Comparison of ENCODE assay signal across 25 mouse cellular contexts in the genomic region with DNA sequence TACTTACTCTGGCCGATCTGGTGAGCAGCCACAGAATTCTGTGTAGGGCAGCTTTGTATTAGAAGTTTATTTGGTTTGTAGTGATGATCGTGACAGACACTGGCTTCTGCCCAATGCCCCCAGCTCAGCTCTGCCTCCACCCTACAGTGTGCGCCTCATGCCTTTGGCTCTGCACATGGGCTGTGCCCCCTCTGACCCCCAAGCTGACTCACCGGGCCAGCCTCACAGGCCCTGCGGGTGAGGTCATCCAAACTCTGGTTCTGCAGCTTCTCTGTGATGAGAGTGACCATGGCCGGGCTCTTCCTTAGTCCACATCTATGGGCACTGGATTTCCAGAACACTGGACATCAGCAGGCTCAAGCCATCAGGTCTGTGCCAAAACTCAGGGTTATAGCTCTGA. TPM values are rescaled to one million over a fixed set of nuclear protein-coding genes. Genes with fewer than 3 reads are reported as not detected.
A peak's percentile ranks its signal among the peaks of the same experiment; 100 is the strongest.
DNase-seq lines count a peak whose midpoint lies in the region; TF ChIP-seq lines count a peak whose summit lies in the region.
"Had no signal": no experiment of that assay in that cellular context is flagged by ENCODE, and none has a peak within 500 bp of the region (broad histone marks: within the 10 kb centered on the region; RNA-seq: fewer than 3 reads in every experiment).

No protein-coding gene starts in this region.

- no peak for TF ChIP-seq EP300 in heart, adult 2 months (IDR thresholded peaks at IDR 0.05; ENCODE audit: insufficient read depth, low read depth, low read length)

- H3K4me3 ChIP-seq in heart, adult 2 months: no peak overlapping the region
- H3K4me3 ChIP-seq: embryonic facial prominence, embryonic 10.5 days; embryonic facial prominence, embryonic 15.5 days; forebrain, embryonic 12.5 days; heart, embryonic 13.5 days; limb, embryonic 13.5 days; midbrain, embryonic 12.5 days had no signal

- no peak for TF ChIP-seq POLR2A in heart, adult 2 months (IDR thresholded peaks at IDR 0.05; ENCODE audit: insufficient read depth, low read depth, low read length)

- 67% methylated on average over 6 of the region's 6 CpGs for WGBS in heart, adult 2 months

- no peaks in the 10 kb centered on the region for H3K27me3 ChIP-seq in heart, adult 2 months (ENCODE audit: control insufficient read depth, insufficient read depth, low read length)
- H3K27me3 ChIP-seq: embryonic facial prominence, embryonic 15.5 days; forebrain, embryonic 12.5 days; heart, embryonic 13.5 days; limb, embryonic 13.5 days; midbrain, embryonic 12.5 days; Patski had no signal

- no peaks in the 10 kb centered on the region for H3K79me2 ChIP-seq in heart, adult 2 months (replicated peaks; ENCODE audit: control insufficient read depth, insufficient read depth, low read length)

- no peak for TF ChIP-seq CTCF in heart, adult 2 months (IDR thresholded peaks at IDR 0.05)

- DNase-seq in ovary, adult 18-20 months (ENCODE audit: low spot score): peak; percentile 23
- no peak for DNase-seq in ovary, postnatal 10 days (ENCODE audit: low spot score)
- peak; percentile 77 for DNase-seq in adrenal gland, adult 2 months
- DNase-seq in adrenal gland, postnatal 36 days: peak; percentile 69 to 80
- DNase-seq in left cerebral cortex, adult 11 months (ENCODE audit: low spot score): no peak
- DNase-seq in c-Kit-positive CD71-positive TER-119-positive erythroid progenitor cells, embryonic 14.5 days (ENCODE audit: low spot score): no peak
- no peak for DNase-seq in heart, adult 2 months
- DNase-seq: B cell, adult 2 months; cerebellum, adult 8-10 months; cerebellum, postnatal 25 days; heart, postnatal 10 days; kidney, adult 9 months; kidney, postnatal 25 days; lung, postnatal 36 days; spleen, adult 18-20 months; thymus, adult 18-20 months; thymus, postnatal 25 days had no signal

- no peak overlapping the region for H3K27ac ChIP-seq in heart, adult 2 months
- H3K27ac ChIP-seq: embryonic facial prominence, embryonic 10.5 days; embryonic facial prominence, embryonic 15.5 days; forebrain, embryonic 12.5 days; heart, embryonic 13.5 days; hindbrain, embryonic 14.5 days; limb, embryonic 13.5 days; midbrain, embryonic 12.5 days had no signal

- intact Hi-C loops in heart, adult 2 months (cut with DNase I): no loop called here

- H3K9ac ChIP-seq in heart, adult 2 months (ENCODE audit: low read depth, low read length): no peak overlapping the region
- H3K9ac ChIP-seq: embryonic facial prominence, embryonic 15.5 days; forebrain, embryonic 12.5 days; heart, embryonic 13.5 days; hindbrain, embryonic 14.5 days; limb, embryonic 13.5 days; midbrain, embryonic 12.5 days had no signal

- peaks cover 3% of the 10 kb centered on the region; the same call in 1 of the 2 replicates for H3K4me1 ChIP-seq in heart, adult 2 months (ENCODE audit: control insufficient read depth, insufficient read depth, low read length)
- H3K4me1 ChIP-seq: embryonic facial prominence, embryonic 10.5 days; embryonic facial prominence, embryonic 15.5 days; forebrain, embryonic 12.5 days; heart, embryonic 13.5 days; limb, embryonic 13.5 days; midbrain, embryonic 12.5 days had no signal

- H3K36me3 ChIP-seq in heart, adult 2 months (ENCODE audit: control insufficient read depth, insufficient read depth, low read length): no peaks in the 10 kb centered on the region; the same call in 1 of the 2 replicates

RNA-seq across cellular contexts. Expression of a gene that starts 15.0 kb away (rescaled TPM):
- 10 to 100 TPM; 26.1 to 28.5 TPM for total RNA-seq in adrenal gland, adult 2 months (2021)
- polyA plus RNA-seq in adrenal gland, adult 2 months (2012; rRNA removed): 74.4 and 97.8 TPM in 2 replicates
- total RNA-seq in adrenal gland, postnatal 36 days (2021): 10 to 100 TPM; 27.5 to 28.3 TPM
- total RNA-seq in heart, adult 2 months (2021): 10 to 100 TPM; 26.1 to 26.9 TPM
- 19.7 and 22.8 TPM in 2 replicates for polyA plus RNA-seq in heart, adult 2 months (2012; rRNA removed)

RNA-seq across cellular contexts. Expression of a gene that starts 15.3 kb away (rescaled TPM):
- total RNA-seq in adrenal gland, adult 2 months (2021): under 1 TPM; 0.26 to 0.69 TPM
- polyA plus RNA-seq in adrenal gland, adult 2 months (2012; rRNA removed): 0.09 and 0.15 TPM in 2 replicates
- total RNA-seq in adrenal gland, postnatal 36 days (2021): under 1 TPM; 0.30 to 0.36 TPM
- total RNA-seq in heart, adult 2 months (2021): 1 to 10 TPM; 1.0 to 1.1 TPM
- 2.1 and 2.5 TPM in 2 replicates for polyA plus RNA-seq in heart, adult 2 months (2012; rRNA removed)

RNA-seq across cellular contexts. Expression of a gene that starts 38.0 kb away (rescaled TPM):
- 10 to 100 TPM; 29.4 to 37.7 TPM for total RNA-seq in adrenal gland, adult 2 months (2021)
- 17.8 and 25.0 TPM in 2 replicates for polyA plus RNA-seq in adrenal gland, adult 2 months (2012; rRNA removed)
- 10 to 100 TPM; 44.8 to 47.8 TPM for total RNA-seq in adrenal gland, postnatal 36 days (2021)
- total RNA-seq in heart, adult 2 months (2021): 10 to 100 TPM; 10.6 to 12.7 TPM
- polyA plus RNA-seq in heart, adult 2 months (2012; rRNA removed): 7.7 and 13.8 TPM in 2 replicates

RNA-seq across cellular contexts. Expression of a gene that starts 43.5 kb away (rescaled TPM):
- 1 to 10 TPM; 4.4 to 5.4 TPM for total RNA-seq in adrenal gland, adult 2 months (2021)
- 2.3 and 3.6 TPM in 2 replicates for polyA plus RNA-seq in adrenal gland, adult 2 months (2012; rRNA removed)
- 1 to 10 TPM; 7.6 to 8.4 TPM for total RNA-seq in adrenal gland, postnatal 36 days (2021)
- 1 to 10 TPM; 1.4 to 3.1 TPM for total RNA-seq in heart, adult 2 months (2021)
- 1.8 and 2.6 TPM in 2 replicates for polyA plus RNA-seq in heart, adult 2 months (2012; rRNA removed)

RNA-seq across cellular contexts. Expression of a gene that starts 43.8 kb away (rescaled TPM):
- total RNA-seq in adrenal gland, adult 2 months (2021): 10 to 100 TPM; 27.5 to 31.0 TPM
- polyA plus RNA-seq in adrenal gland, adult 2 months (2012; rRNA removed): 80.4 and 90.5 TPM in 2 replicates
- total RNA-seq in adrenal gland, postnatal 36 days (2021): 10 to 100 TPM; 25.9 to 28.5 TPM
- 10 to 100 TPM; 19.3 to 21.8 TPM for total RNA-seq in heart, adult 2 months (2021)
- 40.1 and 49.0 TPM in 2 replicates for polyA plus RNA-seq in heart, adult 2 months (2012; rRNA removed)

Comparison
In these comparisons a context has a peak if more than half of its experiments do, and no peak if none do; other contexts are left out.
1. DNase-seq: peak in ovary, adult 18-20 months (single experiment), adrenal gland, adult 2 months (single experiment) and adrenal gland, postnatal 36 days (2 of 2); none in ovary, postnatal 10 days (single experiment), left cerebral cortex, adult 11 months (single experiment), c-Kit-positive CD71-positive TER-119-positive erythroid progenitor cells, embryonic 14.5 days (single experiment) and heart, adult 2 months (0 of 2).